Comparison of ENCODE assay signal across 15 mouse cellular contexts in genomic region chr12:107126056-107126455, GRCm38 (mm10).
"Had no signal": no experiment of that assay in that cellular context is flagged by ENCODE, and none has a peak within 500 bp of the region (broad histone marks: within the 10 kb centered on the region; RNA-seq: fewer than 3 reads in every experiment).

No protein-coding gene starts in this region.

- H3K9me3 ChIP-seq: kidney, embryonic 15.5 days; limb, embryonic 15.5 days; liver, embryonic 12.5 days; midbrain, embryonic 15.5 days had no signal

- H3K4me1 ChIP-seq: kidney, embryonic 15.5 days; liver, embryonic 12.5 days; megakaryocyte, embryonic 14.5 days; midbrain, embryonic 15.5 days had no signal

- DNase-seq: kidney, adult 2 months; kidney, postnatal 14 days; layer of hippocampus, postnatal 36 days; lung, embryonic 14.5 days; lung, postnatal 10 days; right cerebral cortex, postnatal 14 days had no signal

- H3K4me2 ChIP-seq: kidney, embryonic 15.5 days; limb, embryonic 15.5 days; liver, embryonic 12.5 days; lung, embryonic 14.5 days; midbrain, embryonic 11.5 days; midbrain, embryonic 15.5 days had no signal

- H3K27me3 ChIP-seq: kidney, embryonic 15.5 days; limb, embryonic 15.5 days; liver, embryonic 12.5 days; megakaryocyte, embryonic 14.5 days; midbrain, embryonic 15.5 days had no signal

- H3K4me3 ChIP-seq: kidney, embryonic 15.5 days; limb, embryonic 15.5 days; liver, embryonic 12.5 days; megakaryocyte, embryonic 14.5 days; midbrain, embryonic 15.5 days had no signal

- H3K9ac ChIP-seq: kidney, embryonic 15.5 days; limb, embryonic 15.5 days; liver, embryonic 12.5 days; lung, embryonic 14.5 days; midbrain, embryonic 15.5 days had no signal

- ATAC-seq: intestine, embryonic 16.5 days; liver, embryonic 12.5 days; midbrain, embryonic 15.5 days had no signal

- H3K27ac ChIP-seq: kidney, embryonic 15.5 days; limb, embryonic 15.5 days; liver, embryonic 12.5 days; macrophage; midbrain, embryonic 15.5 days; stomach, postnatal 0 days had no signal

- H3K36me3 ChIP-seq: kidney, embryonic 15.5 days; limb, embryonic 15.5 days; liver, embryonic 12.5 days; midbrain, embryonic 15.5 days had no signal
